Mouse (Mus musculus) heart, embryonic 15.5 days (tissue): ENCODE results near the gene A830031A19Rik. TPM values are rescaled to one million over a fixed set of nuclear protein-coding genes. Genes with fewer than 3 reads are reported as not detected.

ENCODE experiments used
- ATAC-seq: fragments of 200-750 bp; cut with Nextera tagmentation; replicated peaks from 2 replicates; pipeline ENCODE4 v1.8.0; 2017; ENCODE audit warnings: low read depth, moderate TSS enrichment; ENCODE audit not compliant: insufficient number of reproducible peaks, insufficient read depth, low FRiP score
- H3K27ac ChIP-seq: fragments of 300-500 bp; sonication (generic); 2 replicates; pipeline ENCODE4 v1.5.1; 2015; ENCODE audit warnings: mild to moderate bottlenecking, inconsistent platforms
- H3K27me3 ChIP-seq: fragments of 300-500 bp; sonication (generic); 2 replicates; pipeline ENCODE4 v1.6.1; 2015; ENCODE audit warnings: inconsistent platforms
- H3K36me3 ChIP-seq: fragments of 300-500 bp; sonication (generic); 2 replicates; pipeline ENCODE4 v1.6.1; 2015; ENCODE audit warnings: mild to moderate bottlenecking, inconsistent platforms
- H3K4me1 ChIP-seq: fragments of 300-500 bp; sonication (generic); replicated peaks from 2 replicates; pipeline ENCODE4 v1.6.1; 2015; ENCODE audit warnings: inconsistent platforms
- H3K4me2 ChIP-seq: fragments of 300-500 bp; sonication (generic); 2 replicates; pipeline ENCODE4 v1.6.1; 2015; ENCODE audit warnings: inconsistent platforms, mild to moderate bottlenecking, moderate library complexity
- H3K4me3 ChIP-seq: fragments of 300-500 bp; sonication (generic); 2 replicates; pipeline ENCODE4 v1.5.1; 2015; ENCODE audit warnings: mild to moderate bottlenecking, inconsistent platforms
- H3K9ac ChIP-seq: fragments of 300-500 bp; sonication (generic); 2 replicates; pipeline ENCODE4 v1.6.1; 2015; ENCODE audit warnings: mild to moderate bottlenecking, inconsistent platforms
- H3K9me3 ChIP-seq: fragments of 300-500 bp; sonication (generic); replicated peaks from 2 replicates; pipeline ENCODE4 v1.6.1; 2016; ENCODE audit warnings: inconsistent platforms
- WGBS: fragments of 180-500 bp; shearing (Covaris S2); methylation state at CpG from one replicate; pipeline ENCODE4 v1.1.7; 2015; ENCODE audit warnings: mixed read lengths; 5-methylcytosine and 5-hydroxymethylcytosine counted together
- polyA plus RNA-seq: library from polyadenylated mRNA; unstranded; fragments of >200 nt; fragmentation: Nextera tagmentation; extraction: Ambion mirVana; gene quantifications from 2 replicates; pipeline ENCODE4 v1.2.1, GENCODE M21; 2015

Gene A830031A19Rik
- not detected in 2 replicates for polyA plus RNA-seq

DNA sequence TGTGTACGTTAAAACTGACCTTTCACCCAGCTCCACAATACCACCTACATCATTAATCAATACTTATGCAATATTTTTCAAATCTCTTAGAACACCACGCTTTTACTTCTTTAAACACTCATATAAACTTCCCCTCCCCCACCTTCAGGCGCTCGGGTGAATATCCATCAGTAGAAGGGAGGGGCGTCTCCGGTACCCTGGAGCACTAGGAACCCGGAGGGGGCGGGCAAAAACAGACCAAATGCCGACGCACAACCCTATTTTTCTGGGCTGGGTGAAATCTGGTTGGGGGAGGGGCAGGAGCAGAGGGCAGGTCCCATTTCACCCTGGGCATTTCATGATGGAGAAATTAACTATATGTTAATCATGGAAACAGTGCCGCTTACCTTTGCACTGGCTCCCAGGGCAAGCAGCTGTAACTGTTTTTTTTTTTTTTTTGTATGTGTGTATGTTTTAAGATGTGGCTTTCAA lies at the start of gene A830031A19Rik:
A830031A19Rik (minus strand) TSS at position 421 of the 471 bp plus-strand sequence.
- H3K9ac ChIP-seq = peak within 1 kb of the TSS; percentile 64
- 1% methylated on average over 11 of the region's 11 CpGs for WGBS
- peak within 1 kb of the TSS; percentile 92 for H3K27ac ChIP-seq
- H3K36me3 ChIP-seq = no peaks in the 10 kb centered on the region
- H3K27me3 ChIP-seq = peaks cover 20% of the 10 kb centered on the region
- peak within 1 kb of the TSS; percentile 89 for H3K4me2 ChIP-seq
- no peaks in the 10 kb centered on the region for H3K9me3 ChIP-seq
- peaks cover 22% of the 10 kb centered on the region for H3K4me1 ChIP-seq
- peak within 1 kb of the TSS; percentile 62 for H3K4me3 ChIP-seq
- ATAC-seq = no peak

DNA sequence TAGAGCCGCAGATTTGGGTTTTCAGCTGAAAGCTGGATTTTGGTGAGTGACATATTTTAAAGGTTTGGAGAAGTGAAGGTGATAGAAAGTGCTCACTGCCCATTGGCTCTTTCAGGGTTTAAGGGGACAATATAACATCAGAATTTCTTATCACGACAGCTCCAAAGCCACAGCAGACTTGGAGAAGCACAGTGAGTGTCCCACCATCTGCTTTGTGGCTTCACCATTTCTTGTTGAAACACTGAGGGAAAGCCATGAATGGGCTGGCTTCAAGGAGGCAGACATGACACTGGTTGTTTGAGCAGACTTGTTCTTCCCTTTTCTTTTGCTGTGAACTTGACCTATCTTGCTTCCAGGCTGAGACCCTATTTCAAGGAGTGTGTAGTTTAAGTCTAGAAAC lies 49.1 kb upstream of the A830031A19Rik start:
- no peak for ATAC-seq
- H3K36me3 ChIP-seq = no peaks in the 10 kb centered on the region
- H3K27ac ChIP-seq = no peak overlapping the region
- WGBS = 87% methylated on average over 2 of the region's 2 CpGs
- H3K4me1 ChIP-seq = peaks cover 30% of the 10 kb centered on the region
- H3K4me3 ChIP-seq = no peak overlapping the region
- H3K9ac ChIP-seq = no peak overlapping the region
- no peaks in the 10 kb centered on the region for H3K27me3 ChIP-seq
- no peaks in the 10 kb centered on the region for H3K9me3 ChIP-seq
- no peak overlapping the region for H3K4me2 ChIP-seq

DNA sequence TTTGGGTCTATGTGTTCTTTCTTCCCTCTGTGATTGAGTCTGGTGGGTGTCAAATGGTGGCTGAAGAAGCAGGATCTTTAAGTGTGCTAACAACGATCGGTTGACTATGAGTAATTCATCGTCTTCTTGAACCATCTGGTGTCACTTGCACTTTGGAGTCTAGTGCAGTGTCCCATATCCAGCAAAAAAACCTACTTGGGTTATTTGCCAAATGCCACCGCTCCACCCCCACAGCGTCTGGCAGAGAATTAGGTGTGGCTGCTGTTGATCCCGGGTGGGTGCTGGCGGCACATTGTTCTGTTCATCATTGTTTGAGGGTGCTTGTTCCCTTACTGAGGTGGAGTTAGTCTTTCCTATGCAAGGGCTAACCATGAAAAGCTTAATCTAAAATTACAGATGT lies 48.0 kb upstream of the A830031A19Rik start:
- H3K9me3 ChIP-seq = no peaks in the 10 kb centered on the region
- no peak overlapping the region for H3K4me2 ChIP-seq
- H3K27me3 ChIP-seq = no peaks in the 10 kb centered on the region
- H3K36me3 ChIP-seq = no peaks in the 10 kb centered on the region
- ATAC-seq = no peak
- 87% methylated on average over 7 of the region's 7 CpGs for WGBS
- H3K9ac ChIP-seq = no peak overlapping the region
- H3K27ac ChIP-seq = no peak overlapping the region
- peaks cover 30% of the 10 kb centered on the region for H3K4me1 ChIP-seq
- no peak overlapping the region for H3K4me3 ChIP-seq

DNA sequence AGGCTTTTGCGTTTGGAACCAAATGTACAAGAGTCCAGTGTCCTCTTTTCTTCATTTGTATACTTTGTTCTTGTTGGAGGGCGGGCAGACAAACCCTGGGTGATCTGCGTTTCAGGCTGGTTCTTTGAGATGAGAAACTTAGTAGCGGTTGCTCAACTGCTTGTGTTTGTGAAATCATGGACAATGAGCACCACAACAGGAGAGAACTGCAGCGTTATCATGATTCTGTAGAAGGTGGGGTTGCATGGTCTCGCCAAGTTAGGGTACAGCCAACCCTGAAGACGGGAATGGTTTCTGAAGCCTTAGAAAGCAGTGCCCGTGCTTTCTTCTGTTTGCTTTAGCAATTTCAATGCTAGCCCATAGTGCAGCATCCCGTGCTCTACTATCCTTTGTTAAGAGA lies 46.3 kb upstream of the A830031A19Rik start:
- no peaks in the 10 kb centered on the region for H3K36me3 ChIP-seq
- no peak overlapping the region for H3K9ac ChIP-seq
- H3K9me3 ChIP-seq = no peaks in the 10 kb centered on the region
- ATAC-seq = no peak
- no peak overlapping the region for H3K27ac ChIP-seq
- no peaks in the 10 kb centered on the region for H3K27me3 ChIP-seq
- no peak overlapping the region for H3K4me3 ChIP-seq
- peaks cover 24% of the 10 kb centered on the region for H3K4me1 ChIP-seq
- no peak overlapping the region for H3K4me2 ChIP-seq
- 87% methylated on average over 9 of the region's 9 CpGs for WGBS

DNA sequence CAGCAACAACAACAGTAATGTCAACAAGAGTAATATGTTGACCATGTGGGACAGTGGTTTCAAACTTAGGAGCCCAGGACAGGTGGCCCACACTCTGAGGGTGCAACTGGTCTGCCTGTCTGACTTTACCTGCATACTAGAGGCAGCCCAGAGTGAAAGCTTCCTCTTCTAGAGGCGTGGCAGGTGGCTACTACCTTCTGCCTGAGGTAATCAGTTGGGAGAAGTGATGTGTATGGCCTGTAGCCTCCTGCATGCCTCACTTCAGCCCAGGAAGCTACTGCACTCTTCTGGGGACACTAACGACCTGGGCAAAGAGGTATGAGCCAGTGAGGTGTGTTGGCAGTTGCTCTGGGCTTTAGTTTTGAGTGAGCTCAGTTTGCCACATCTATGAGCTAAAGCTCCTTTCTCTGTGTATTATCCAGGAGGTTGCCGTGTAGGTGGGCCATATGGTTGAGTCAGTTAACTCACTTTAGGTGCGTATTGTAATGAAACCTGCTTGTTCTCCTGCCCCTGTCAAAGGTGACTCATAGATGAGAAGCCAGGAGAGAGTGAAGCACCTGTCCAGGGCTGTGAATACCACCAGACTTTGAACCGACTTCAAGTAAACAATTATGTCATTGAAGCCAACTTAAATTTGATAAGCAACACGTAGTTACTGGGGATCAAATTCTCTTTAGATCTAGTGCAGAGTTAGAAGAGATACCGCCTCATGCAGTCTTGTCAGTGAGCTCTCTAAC lies 41.9 kb upstream of the A830031A19Rik start:
- WGBS = 74% methylated on average over 7 of the region's 7 CpGs
- Histone ChIP-seq H3K27ac (no peak overlapping the region), H3K36me3 (no peaks in the 10 kb centered on the region), H3K9me3 (no peaks in the 10 kb centered on the region), H3K27me3 (no peaks in the 10 kb centered on the region), H3K4me1 (peaks cover 30% of the 10 kb centered on the region), H3K4me2 (no peak overlapping the region), H3K9ac (no peak overlapping the region), H3K4me3 (no peak overlapping the region)
- no peak for ATAC-seq

DNA sequence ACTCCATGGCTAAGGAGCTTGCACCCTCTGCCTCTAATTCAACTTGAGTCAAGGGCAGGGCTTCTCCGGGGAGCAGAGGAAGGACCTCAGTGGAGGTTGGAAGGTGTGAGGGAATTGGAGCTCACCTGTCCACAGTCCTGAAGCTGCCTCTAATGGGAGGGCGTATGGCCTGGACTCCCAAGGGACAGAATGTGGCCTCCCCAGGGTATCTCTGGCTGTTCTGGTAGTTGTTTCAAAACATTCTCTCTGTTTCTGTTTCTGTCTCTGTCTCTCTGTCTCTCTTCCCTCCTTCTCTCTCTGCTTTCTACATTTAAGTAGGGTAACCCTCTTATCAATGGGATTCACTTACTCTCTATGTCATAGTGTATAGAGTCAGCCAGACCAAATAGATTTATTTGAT lies 41.2 kb upstream of the A830031A19Rik start:
- Histone ChIP-seq H3K4me2 (no peak overlapping the region), H3K4me1 (peaks cover 33% of the 10 kb centered on the region), H3K36me3 (no peaks in the 10 kb centered on the region), H3K9me3 (no peaks in the 10 kb centered on the region), H3K4me3 (no peak overlapping the region), H3K27me3 (no peaks in the 10 kb centered on the region), H3K27ac (no peak overlapping the region), H3K9ac (no peak overlapping the region)
- WGBS = 93% methylated on average over 2 of the region's 2 CpGs
- ATAC-seq = no peak

DNA sequence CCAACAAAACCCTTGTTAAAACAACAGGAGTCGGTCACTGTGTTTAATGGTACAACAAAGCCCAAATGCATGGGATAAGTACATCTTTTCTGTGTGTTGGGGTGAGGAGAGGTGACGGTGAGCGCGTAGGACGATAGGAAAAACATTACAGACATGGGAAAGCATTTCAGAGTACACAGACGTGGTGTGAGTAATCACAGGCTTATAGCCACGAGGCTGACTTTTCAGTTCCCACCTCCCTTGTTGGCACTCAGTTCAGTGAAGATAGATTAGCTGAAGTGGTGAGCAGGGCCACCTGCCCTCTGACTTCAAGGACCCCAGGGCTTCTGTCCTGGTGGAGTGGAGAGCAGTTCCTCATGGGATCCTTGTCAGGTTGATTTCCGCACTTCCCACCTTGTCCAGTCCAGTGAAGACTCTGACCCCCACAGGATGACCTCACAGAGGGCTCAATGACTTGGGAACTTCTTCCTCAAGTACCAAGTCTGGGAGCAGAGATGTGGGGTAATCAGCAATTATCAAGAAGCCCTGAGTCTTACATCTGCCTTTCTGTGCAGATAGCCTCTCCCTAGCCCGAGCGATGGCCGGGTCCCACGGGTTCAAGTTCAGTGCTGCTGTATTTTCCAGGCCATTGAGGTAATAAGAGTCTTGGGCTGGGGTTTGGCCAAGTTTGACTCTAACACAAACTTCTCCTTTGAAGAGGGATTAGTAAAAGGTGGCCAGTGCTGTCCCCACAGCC lies 40.3 kb upstream of the A830031A19Rik start:
- no peaks in the 10 kb centered on the region for H3K27me3 ChIP-seq
- H3K4me2 ChIP-seq = no peak overlapping the region
- WGBS = 51% methylated on average over 12 of the region's 12 CpGs
- no peak overlapping the region for H3K9ac ChIP-seq
- peak overlapping the region; percentile 74 for H3K27ac ChIP-seq
- no peaks in the 10 kb centered on the region for H3K9me3 ChIP-seq
- no peak overlapping the region for H3K4me3 ChIP-seq
- ATAC-seq = peak; percentile 68
- H3K36me3 ChIP-seq = no peaks in the 10 kb centered on the region
- peaks cover 38% of the 10 kb centered on the region for H3K4me1 ChIP-seq

DNA sequence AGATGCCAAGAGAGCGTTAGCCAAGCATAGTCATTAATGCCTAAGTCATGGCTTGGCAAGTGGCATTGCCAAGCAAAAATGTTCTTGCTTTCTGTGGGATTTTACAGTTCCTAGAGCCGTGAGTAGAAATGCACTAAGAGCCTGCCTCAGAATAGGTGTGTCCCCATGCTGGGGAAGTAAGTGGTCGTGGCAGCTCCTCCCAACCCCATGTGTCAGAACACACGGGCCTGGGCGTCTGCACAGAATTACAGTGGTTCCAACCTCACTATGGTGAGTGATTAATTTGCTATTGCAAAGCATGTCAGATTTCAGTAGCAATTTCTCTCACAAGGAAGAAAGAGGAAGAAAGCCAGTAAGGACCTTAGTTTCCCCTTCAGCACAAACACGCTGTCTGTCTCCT lies 36.9 kb upstream of the A830031A19Rik start:
- H3K36me3 ChIP-seq = no peaks in the 10 kb centered on the region

DNA sequence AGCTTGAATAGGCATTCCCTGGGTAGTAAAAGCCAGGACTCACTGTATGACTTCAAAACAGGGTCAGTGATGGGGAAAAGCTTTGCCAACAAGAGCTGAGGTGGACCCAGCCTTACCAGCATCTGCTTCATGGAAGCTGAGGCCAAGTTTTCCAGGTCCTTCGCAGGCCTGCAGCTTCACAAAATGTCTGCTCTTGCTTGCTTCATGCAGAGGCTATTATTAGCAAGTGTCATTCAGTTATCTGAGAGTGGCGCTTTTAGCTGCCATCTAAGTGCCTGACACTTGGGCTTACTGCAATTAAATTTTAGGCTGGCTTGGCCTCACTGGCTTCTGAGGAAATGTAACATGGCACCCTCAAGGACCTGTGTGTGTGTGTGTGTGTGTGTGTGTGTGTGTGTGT lies 35.3 kb upstream of the A830031A19Rik start:
- H3K9me3 ChIP-seq = no peaks in the 10 kb centered on the region
- ATAC-seq = peak; percentile 43; the same call in 1 of the 2 replicates
- no peaks in the 10 kb centered on the region for H3K36me3 ChIP-seq
- H3K4me3 ChIP-seq = no peak overlapping the region
- no peak overlapping the region for H3K4me2 ChIP-seq
- no peak overlapping the region for H3K9ac ChIP-seq
- H3K27me3 ChIP-seq = no peaks in the 10 kb centered on the region
- 38% methylated on average over 2 of the region's 2 CpGs for WGBS
- peak overlapping the region; percentile 87 for H3K27ac ChIP-seq
- H3K4me1 ChIP-seq = peaks cover 51% of the 10 kb centered on the region

More for the DNA sequence above, 36.9 kb upstream of the A830031A19Rik start:
- H3K9ac ChIP-seq = no peak overlapping the region
- WGBS = 67% methylated on average over 6 of the region's 6 CpGs
- no peaks in the 10 kb centered on the region for H3K27me3 ChIP-seq
- no peak overlapping the region for H3K4me3 ChIP-seq
- no peak for ATAC-seq
- H3K9me3 ChIP-seq = no peaks in the 10 kb centered on the region
- peaks cover 60% of the 10 kb centered on the region for H3K4me1 ChIP-seq
- H3K4me2 ChIP-seq = no peak overlapping the region
- no peak overlapping the region for H3K27ac ChIP-seq

DNA sequence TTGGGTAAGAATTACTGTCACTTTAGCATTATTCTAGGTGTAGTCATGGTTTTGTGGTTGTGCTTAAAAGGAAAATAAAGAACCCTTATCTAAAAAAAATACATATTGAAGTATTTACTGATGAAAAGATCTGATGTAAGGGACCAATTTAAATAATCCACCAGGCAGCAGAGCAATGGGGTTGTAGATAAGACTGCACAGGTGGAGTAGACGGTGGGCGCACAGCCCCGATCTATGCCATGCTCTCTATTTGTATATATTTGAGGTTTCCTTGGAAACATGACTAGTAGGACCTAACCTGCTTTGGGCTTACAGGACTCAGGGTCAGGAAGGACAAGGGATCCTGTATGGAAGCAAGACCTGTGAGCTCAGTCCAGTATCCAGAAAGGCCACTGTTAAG lies 34.5 kb upstream of the A830031A19Rik start:
- no peaks in the 10 kb centered on the region for H3K9me3 ChIP-seq
- no peaks in the 10 kb centered on the region for H3K36me3 ChIP-seq
- H3K27ac ChIP-seq = peak overlapping the region; percentile 87
- ATAC-seq = no peak
- peaks cover 44% of the 10 kb centered on the region for H3K4me1 ChIP-seq
- no peak overlapping the region for H3K4me3 ChIP-seq
- 83% methylated on average over 3 of the region's 3 CpGs for WGBS
- no peaks in the 10 kb centered on the region for H3K27me3 ChIP-seq
- H3K9ac ChIP-seq = no peak overlapping the region
- no peak overlapping the region for H3K4me2 ChIP-seq

DNA sequence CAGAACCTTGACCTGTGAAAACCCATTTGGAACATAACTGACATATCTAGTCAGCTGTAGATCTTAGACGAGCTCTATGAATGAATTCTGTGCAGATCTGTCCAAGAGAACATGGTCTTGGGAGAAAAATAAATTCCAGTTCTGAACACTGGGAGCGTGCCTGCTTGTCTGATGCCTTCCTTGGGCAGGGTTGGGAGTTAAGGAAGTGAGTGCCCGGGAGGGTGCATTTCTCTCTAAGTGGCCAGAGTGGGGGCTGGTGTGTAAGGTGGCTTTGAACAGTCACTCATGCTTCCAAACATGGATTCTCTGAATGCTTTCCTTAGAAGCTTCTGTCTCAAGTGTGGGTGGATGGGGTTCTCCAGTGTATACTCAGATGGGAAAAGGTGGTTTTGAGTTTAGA lies 34.1 kb upstream of the A830031A19Rik start:
- 32% methylated on average over 3 of the region's 3 CpGs for WGBS
- Histone ChIP-seq H3K36me3 (no peaks in the 10 kb centered on the region), H3K27ac (peak overlapping the region; percentile 87), H3K9me3 (no peaks in the 10 kb centered on the region), H3K4me3 (no peak overlapping the region), H3K4me2 (no peak overlapping the region), H3K9ac (no peak overlapping the region), H3K4me1 (peaks cover 40% of the 10 kb centered on the region), H3K27me3 (no peaks in the 10 kb centered on the region)
- no peak; the same call in 1 of the 2 replicates for ATAC-seq
